Mouse (Mus musculus) limb, embryonic 14.5 days (tissue): ENCODE measurements around the gene Exosc1. TPM values are rescaled to one million over a fixed set of nuclear protein-coding genes. Genes with fewer than 3 reads are reported as not detected.

Experiments used
- ATAC-seq: fragments of 200-750 bp; cut with Nextera tagmentation; 2 replicates; pipeline ENCODE4 v1.8.0; 2017; ENCODE audit warnings: low read depth, moderate number of reproducible peaks, moderate TSS enrichment; ENCODE audit not compliant: low FRiP score
- DNase-seq: peaks from one replicate; pipeline ENCODE4 v3.0.0-alpha.2; 2015; ENCODE audit warnings: low spot score
- H3K27ac ChIP-seq: fragments of 300-500 bp; sonication (generic); replicated peaks from 2 replicates; pipeline ENCODE4 v1.5.1; 2014; ENCODE audit warnings: low read depth, mild to moderate bottlenecking, low read length, moderate library complexity, mixed read lengths
- H3K27me3 ChIP-seq: fragments of 300-500 bp; sonication (generic); 2 replicates; pipeline ENCODE4 v1.6.1; 2014; ENCODE audit warnings: low read length, mixed read lengths; ENCODE audit not compliant: control insufficient read depth, insufficient read depth
- H3K36me3 ChIP-seq: fragments of 300-500 bp; sonication (generic); 2 replicates; pipeline ENCODE4 v1.6.1; 2014; ENCODE audit warnings: mild to moderate bottlenecking, low read length, moderate library complexity, mixed read lengths; ENCODE audit not compliant: control insufficient read depth, insufficient read depth
- H3K4me1 ChIP-seq: fragments of 300-500 bp; sonication (generic); 2 replicates; pipeline ENCODE4 v1.6.1; 2014; ENCODE audit warnings: antibody characterized with exemption, low read length, mixed read lengths; ENCODE audit not compliant: control insufficient read depth, insufficient read depth
- H3K4me2 ChIP-seq: fragments of 300-500 bp; sonication (generic); replicated peaks from 2 replicates; pipeline ENCODE4 v1.6.1; 2014; ENCODE audit warnings: low read depth, mild to moderate bottlenecking, low read length, moderate library complexity; ENCODE audit not compliant: severe bottlenecking
- H3K4me3 ChIP-seq: fragments of 300-500 bp; sonication (generic); replicated peaks from 2 replicates; pipeline ENCODE4 v1.5.1; 2014; ENCODE audit warnings: low read length
- H3K9ac ChIP-seq: fragments of 300-500 bp; sonication (generic); 2 replicates; pipeline ENCODE4 v1.6.1; 2014; ENCODE audit warnings: mild to moderate bottlenecking, low read depth, low read length, moderate library complexity; ENCODE audit not compliant: severe bottlenecking
- H3K9me3 ChIP-seq: fragments of 300-500 bp; sonication (generic); 2 replicates; pipeline ENCODE4 v1.6.1; 2016; ENCODE audit warnings: low read length; ENCODE audit not compliant: control insufficient read depth
- POLR2A ChIP-seq: fragments of 200-500 bp; IDR thresholded peaks from 2 replicates; pipeline ENCODE4 v1.8.0; 2012; ENCODE audit warnings: inconsistent platforms, mild to moderate bottlenecking, moderate library complexity, borderline replicate concordance; ENCODE audit not compliant: insufficient read depth, insufficient read length; ENCODE audit errors: extremely low read depth
- WGBS: fragments of 180-500 bp; shearing (Covaris S2); extraction: QIAGEN DNeasy Blood & Tissue Kit; methylation state at CpG from one replicate; pipeline ENCODE4 v1.1.7; 2014; 5-methylcytosine and 5-hydroxymethylcytosine counted together
- polyA plus RNA-seq, 2 experiments: library from polyadenylated mRNA; depleted of rRNA in 1 of 2; stranded (reverse) in 1 of 2; unstranded in 1 of 2; fragments of >200 nt; fragmentation: Nextera tagmentation in 1 of 2; extraction: Ambion mirVana in 1 of 2; gene quantifications; 2 replicates each; pipeline versions ENCODE4 v1.2.1 to v1.2.3; 2012 to 2014

Exosc1 gene
- 35.9 and 40.1 TPM in 2 replicates for polyA plus RNA-seq (2012; rRNA removed)
- polyA plus RNA-seq (2014; fragmentation: Nextera tagmentation; extraction: Ambion mirVana) = 74.9 and 76.1 TPM in 2 replicates

- Histone ChIP-seq H3K4me3 (peak within 1 kb of the TSS; percentile 71), H3K27ac (peak within 1 kb of the TSS; percentile 20; the same call in 1 of the 2 replicates), H3K4me2 (peak within 1 kb of the TSS; percentile 81), H3K9ac (peak within 1 kb of the TSS; percentile 83), H3K36me3 (peaks cover 31% of the 10 kb centered on the region), H3K27me3 (no peaks in the 10 kb centered on the region), H3K4me1 (peaks cover 11% of the 10 kb centered on the region; the same call in 1 of the 2 replicates), H3K9me3 (no peaks in the 10 kb centered on the region)
- WGBS = under 1% methylated on average over 45 of the region's 47 CpGs
- peak; percentile 68; the same call in 1 of the 2 replicates for TF ChIP-seq POLR2A
- ATAC-seq (peak; percentile 100), DNase-seq (peak; percentile 97)
These were observed at the start of gene Exosc1, which contains the start of gene Zdhhc16 for GRCm38 (mm10) chr19:41933179-41934086. Gene Exosc1 (minus strand): TSS chr19:41933423. Gene Zdhhc16 (plus strand): TSS chr19:41933480.

DNA sequence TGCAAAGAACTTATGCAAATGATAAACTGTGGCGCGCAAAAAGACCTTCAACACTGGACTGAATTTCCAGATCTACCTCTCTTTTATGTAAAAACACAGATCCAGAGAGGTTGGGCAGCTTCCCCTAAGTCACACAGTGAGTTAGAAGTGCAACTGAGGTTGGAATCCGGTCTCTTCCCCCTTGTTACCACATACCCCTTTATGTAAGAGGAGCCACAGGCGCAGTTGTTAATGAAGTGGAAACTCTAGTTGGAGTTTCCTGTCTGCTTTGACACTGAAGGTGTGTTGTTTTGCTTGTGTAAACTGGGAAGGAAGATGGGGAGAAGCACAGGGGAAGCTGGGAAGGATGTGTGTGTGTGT, 49.5 kb upstream of the Exosc1 start:
- ATAC-seq (no peak), DNase-seq (no peak)
- Histone ChIP-seq H3K9ac (peak overlapping the region; percentile 79), H3K27me3 (no peaks in the 10 kb centered on the region), H3K4me1 (peaks cover 16% of the 10 kb centered on the region), H3K36me3 (no peaks in the 10 kb centered on the region), H3K27ac (peak overlapping the region; percentile 81; the same call in 1 of the 2 replicates), H3K9me3 (no peaks in the 10 kb centered on the region), H3K4me2 (peak overlapping the region; percentile 85), H3K4me3 (peak overlapping the region; percentile 88)
- 6% methylated on average over 4 of the region's 4 CpGs for WGBS
- no peak for TF ChIP-seq POLR2A

DNA sequence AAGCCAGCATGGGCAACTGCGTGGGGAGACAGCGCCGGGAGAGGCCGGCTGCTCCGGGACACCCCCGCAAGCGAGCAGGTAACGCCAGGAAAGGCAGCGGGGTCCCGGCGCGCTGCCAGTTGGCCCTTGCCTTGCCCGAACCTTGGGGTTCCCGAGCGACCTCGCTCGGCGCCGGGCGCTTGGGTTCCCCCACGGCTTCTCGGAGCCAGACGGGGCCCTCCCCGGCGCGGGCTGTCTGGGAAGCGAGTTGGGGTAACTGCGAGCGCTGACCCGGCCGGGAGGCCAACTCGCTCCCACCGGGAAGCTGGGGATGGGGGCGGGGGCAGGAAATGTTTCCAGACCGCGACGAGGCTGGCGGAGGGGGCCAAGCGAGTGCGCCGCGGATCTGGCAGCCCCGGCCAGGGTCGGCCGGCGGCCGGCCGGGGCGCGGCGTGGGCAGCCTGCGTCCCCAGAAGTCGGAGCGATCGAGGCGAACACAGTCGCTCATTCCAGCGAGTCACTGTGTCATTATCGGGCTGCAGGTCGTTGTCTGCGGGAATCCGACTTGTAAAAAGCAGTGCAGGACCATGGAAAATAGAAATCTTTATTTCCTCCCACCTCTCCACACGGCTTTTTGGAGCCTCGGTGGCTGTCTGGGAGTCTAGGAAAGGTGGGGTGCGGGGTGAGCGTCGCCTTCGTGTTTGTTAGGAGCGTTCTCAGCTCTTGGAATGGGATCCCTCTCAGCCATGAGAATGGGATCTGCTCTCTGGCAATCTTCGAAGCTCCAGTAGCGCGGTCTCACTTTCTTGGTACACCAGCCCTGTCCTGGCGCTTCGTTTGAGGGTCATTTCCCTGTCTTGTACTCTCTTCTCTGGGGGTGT, 48.9 kb upstream of the Exosc1 start:
- no peaks in the 10 kb centered on the region for H3K36me3 ChIP-seq
- no peaks in the 10 kb centered on the region for H3K9me3 ChIP-seq
- H3K27me3 ChIP-seq = no peaks in the 10 kb centered on the region
- H3K9ac ChIP-seq = peak overlapping the region; percentile 79
- H3K4me3 ChIP-seq = peak overlapping the region; percentile 88
- H3K4me2 ChIP-seq = peak overlapping the region; percentile 85
- no peak for TF ChIP-seq POLR2A
- DNase-seq (peak; percentile 34), ATAC-seq (no peak)
- H3K27ac ChIP-seq = peak overlapping the region; percentile 81
- peaks cover 22% of the 10 kb centered on the region for H3K4me1 ChIP-seq
- WGBS = under 1% methylated on average over 46 of the region's 74 CpGs

DNA sequence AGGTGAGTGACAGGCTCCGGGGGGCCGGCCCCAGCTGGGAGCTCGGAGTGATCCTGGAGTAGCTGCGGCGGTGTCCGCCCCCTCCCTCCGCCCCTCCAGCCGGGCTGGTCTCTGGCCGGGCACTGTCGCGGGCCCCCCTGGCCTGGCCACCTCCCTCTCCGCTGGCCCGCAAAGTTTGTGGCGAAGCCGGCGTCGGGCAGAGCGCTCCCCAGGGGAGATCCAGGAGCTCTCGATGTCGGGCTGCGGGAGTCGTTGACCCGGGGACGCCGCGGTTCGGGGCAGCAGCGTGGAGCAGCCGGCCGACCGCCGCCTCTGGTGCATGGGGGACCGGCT, 48.3 kb upstream of the Exosc1 start, which contains the start of gene Ubtd1:
Gene Ubtd1, plus strand, starts transcription at position 169 of the 333 bp plus-strand sequence.
- Histone ChIP-seq H3K4me3 (peak within 1 kb of the TSS; percentile 88), H3K27ac (peak within 1 kb of the TSS; percentile 85), H3K36me3 (no peaks in the 10 kb centered on the region), H3K4me2 (peak within 1 kb of the TSS; percentile 85), H3K9ac (peak within 1 kb of the TSS; percentile 79), H3K9me3 (no peaks in the 10 kb centered on the region), H3K4me1 (peaks cover 27% of the 10 kb centered on the region), H3K27me3 (no peaks in the 10 kb centered on the region)
- ATAC-seq = peak; percentile 11
- TF ChIP-seq POLR2A = no peak
- DNase-seq = no peak
- 0% methylated on average over 30 of the region's 33 CpGs for WGBS
